Mouse (Mus musculus) bone marrow macrophage, adult 2 months (primary cell): Measurements from ENCODE around the gene Serinc5.

Experiments used
- CTCF ChIP-seq: IDR thresholded peaks from 2 replicates; pipeline ENCODE4 v1.5.1; 2012; ENCODE audit warnings: low read depth, mild to moderate bottlenecking, low read length, moderate library complexity
- POLR2A ChIP-seq: IDR thresholded peaks from 2 replicates; pipeline ENCODE4 v1.6.1; 2012; ENCODE audit warnings: mild to moderate bottlenecking, low read depth, low read length, borderline replicate concordance

GRCm38 (mm10) chr13:92684310-92684709, 73.4 kb downstream of the Serinc5 start:
- TF ChIP-seq CTCF: no peak
- no peak for TF ChIP-seq POLR2A
